Mouse (Mus musculus) thymus, postnatal 10 days (tissue): ENCODE results near the gene Ccnd3.

Source experiments
- DNase-seq, 2 experiments: peaks; one replicate each; pipeline ENCODE4 v3.0.0; 2021; ENCODE audit warnings: low spot score in 2 of 2

Ccnd3 gene

DNA sequence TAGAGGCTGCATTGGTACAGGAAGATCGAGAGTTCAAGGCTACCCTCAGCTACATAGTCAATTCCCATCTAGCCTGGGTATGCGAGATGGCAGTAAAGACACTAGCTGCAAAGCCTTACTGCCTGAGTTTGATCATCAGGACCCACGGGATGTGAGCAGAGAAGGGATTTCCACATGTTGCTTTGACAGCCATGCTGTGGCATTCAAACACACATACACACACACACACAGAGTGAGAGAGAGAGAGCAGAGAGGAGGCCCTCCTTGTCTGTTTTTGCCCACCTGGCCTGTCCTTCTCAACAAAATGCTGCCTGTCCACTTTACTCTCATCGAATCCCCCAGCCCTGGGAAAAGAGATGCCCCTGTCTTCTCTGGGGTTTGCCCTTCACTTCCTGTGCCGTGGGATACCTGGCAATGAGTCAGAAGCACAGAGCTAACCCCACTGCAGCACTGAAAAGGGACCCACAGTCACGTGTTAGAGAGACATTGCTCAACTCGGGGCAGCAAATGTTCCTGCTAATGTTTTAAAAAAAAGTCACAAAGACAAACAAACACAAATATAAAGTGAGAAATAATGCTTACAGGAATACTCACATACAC lies 38.3 kb downstream of the Ccnd3 start:
- DNase-seq: peak; percentile 54 to 57

GRCm38 (mm10) chr17:47545154-47545553 lies 40.3 kb downstream of the Ccnd3 start:
- no peak for DNase-seq

GRCm38 (mm10) chr17:47545861-47546331 lies 41.0 kb downstream of the Ccnd3 start:
- no peak for DNase-seq

DNA sequence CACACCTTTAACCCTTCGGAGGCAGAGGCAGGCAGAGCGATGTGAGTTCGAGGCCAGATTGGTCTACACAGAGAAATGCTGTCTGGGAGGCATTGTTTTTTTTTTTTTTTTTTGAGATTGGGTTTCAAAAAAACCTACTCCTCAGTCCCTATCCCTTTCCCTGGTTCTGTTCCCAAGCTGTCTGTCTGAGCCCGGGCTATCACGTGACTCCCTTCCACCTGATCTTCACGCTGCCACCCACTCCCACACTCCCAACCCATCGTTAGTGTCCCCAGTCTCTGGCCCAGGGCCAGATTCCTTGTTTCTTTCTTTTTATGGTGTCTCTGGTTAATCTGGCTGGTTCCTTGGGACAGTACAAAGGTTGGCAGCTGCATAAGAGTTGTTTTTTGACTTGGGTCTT lies 46.2 kb downstream of the Ccnd3 start:
- no peak for DNase-seq

DNA sequence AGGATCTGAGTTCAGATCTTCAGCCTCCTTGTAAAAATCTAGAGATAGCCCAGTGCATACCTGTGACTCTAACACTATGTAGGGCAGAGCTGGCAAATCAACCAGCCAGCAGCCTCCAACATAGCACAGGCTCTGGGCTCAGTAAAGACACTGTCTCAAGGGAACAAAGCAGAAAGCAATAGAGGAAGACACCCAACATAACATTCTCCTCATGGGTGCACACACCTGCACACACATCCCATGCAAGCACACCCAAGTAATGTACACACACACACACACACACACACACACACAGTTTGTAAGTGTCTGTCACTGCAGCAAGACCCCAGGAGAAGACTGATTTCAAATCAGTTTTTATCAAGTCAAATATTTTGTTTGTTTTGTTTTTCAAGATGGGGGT lies 48.1 kb downstream of the Ccnd3 start:
- DNase-seq: no peak

GRCm38 (mm10) chr17:47554621-47555020 lies 49.8 kb downstream of the Ccnd3 start:
- DNase-seq: no peak

DNA sequence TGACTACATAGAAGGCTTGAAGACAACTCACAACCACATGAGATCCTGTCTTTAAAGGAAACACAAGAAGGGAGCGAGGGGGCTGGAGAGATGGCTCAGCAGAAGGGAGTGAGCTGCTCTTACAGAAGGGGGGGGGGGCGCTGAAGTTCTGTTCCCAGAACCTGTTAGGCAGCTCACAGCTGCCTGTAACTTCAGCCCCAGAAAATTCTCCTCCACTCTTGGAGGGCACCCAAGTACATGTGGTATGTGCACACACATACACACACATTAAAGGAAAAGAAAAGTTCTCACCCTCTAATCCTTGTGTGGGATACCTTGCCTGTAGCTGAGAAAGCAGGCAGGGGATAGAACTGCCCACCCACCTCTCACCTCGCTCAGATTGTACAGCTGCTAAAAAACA lies 52.3 kb downstream of the Ccnd3 start:
- peak in 1 of 2 experiments; percentile 19 for DNase-seq

GRCm38 (mm10) chr17:47559726-47560125 lies 54.9 kb downstream of the Ccnd3 start:
- DNase-seq: no peak

GRCm38 (mm10) chr17:47562875-47563274 lies 58.0 kb downstream of the Ccnd3 start:
- DNase-seq: no peak

GRCm38 (mm10) chr17:47564612-47565011 lies 59.8 kb downstream of the Ccnd3 start:
- DNase-seq: no peak

DNA sequence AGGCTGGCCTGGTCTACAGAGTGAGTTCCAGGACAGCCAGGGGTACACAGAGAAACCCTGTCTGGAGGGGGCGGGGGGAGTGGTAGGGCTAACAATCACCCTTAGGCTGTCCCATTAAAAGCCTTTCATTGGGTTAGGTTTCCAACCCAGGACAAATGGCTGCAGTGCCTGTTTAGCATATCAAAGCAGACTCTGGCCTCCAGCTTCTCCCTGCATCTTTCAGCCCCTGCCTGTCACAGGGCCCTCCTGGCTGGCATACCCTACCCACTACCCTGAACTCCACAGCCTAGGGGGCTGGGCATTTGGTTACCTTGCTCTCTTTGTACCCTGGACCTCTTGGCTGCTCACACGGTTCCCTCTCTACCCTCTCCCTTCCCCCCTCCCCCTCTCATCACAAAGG lies 61.3 kb downstream of the Ccnd3 start:
- DNase-seq: no peak

GRCm38 (mm10) chr17:47567271-47567670 lies 62.4 kb downstream of the Ccnd3 start:
- no peak for DNase-seq

GRCm38 (mm10) chr17:47568389-47568788 lies 63.5 kb downstream of the Ccnd3 start:
- DNase-seq: no peak

- no peak for DNase-seq
Observed at GRCm38 (mm10) chr17:47568951-47569527, 64.2 kb downstream of the Ccnd3 start.

DNA sequence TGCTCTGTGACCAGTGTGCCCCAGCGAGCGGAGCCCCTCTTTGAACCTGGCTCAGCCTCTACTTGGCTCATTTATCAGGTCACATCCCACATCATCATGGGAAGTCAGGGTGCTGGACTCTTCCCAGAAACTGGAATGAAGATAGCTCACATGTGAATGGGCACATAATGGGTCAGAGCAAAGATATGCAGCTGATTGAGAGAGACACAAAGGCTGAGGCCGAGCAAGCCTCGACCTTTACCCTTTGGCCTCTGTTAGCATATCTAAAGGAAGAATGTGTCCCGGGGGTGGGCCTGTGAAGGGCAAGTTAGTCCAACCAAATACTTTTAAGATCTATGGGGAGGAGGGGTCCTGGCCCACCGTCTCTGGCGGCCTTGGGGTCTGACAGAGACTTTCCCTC lies 66.8 kb downstream of the Ccnd3 start:
- DNase-seq: no peak

- no peak for DNase-seq
Observed at GRCm38 (mm10) chr17:47572436-47572835, 67.6 kb downstream of the Ccnd3 start.

DNA sequence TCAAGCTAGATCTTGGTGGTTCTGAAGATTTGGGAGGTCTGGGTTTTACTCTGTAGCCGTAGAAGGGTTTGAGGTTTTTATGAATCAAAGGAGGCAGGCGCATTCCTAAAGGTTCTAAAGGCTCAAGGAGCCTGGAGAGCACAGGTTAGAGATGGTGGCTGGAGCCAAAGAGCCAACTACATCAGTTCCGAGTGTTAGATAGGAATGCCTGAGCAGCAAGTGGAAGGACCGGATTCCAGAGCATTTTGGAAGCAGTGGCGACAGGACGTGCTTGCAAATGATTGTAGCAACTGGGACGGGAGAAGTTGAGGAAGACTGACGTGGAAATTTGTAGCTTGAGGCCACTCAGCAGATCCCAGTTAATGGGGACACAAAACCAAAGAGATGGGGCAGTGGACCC lies 69.2 kb downstream of the Ccnd3 start:
- DNase-seq: no peak

GRCm38 (mm10) chr17:47574830-47575229 lies 70.0 kb downstream of the Ccnd3 start:
- DNase-seq: no peak

DNA sequence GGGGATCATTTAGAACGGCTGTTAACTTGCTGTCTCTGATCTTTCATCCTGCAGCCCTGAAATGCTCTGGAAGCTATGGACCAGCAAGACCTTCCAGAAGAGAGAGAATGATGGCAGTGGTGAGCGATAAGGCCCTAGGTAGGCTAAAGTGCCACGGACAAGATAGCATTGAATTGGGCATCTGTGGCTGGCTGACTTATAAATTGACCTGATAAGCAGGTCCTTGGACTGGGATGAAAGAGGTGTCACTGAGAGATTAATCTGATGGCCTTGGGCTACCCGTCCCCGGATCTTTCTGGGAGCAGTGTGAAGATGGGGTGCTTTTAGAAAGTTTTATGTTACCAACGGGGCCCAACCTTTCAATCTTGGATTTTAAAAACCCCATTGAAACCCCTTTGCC lies 73.8 kb downstream of the Ccnd3 start:
- DNase-seq: no peak

GRCm38 (mm10) chr17:47580962-47581361 lies 76.1 kb downstream of the Ccnd3 start:
- DNase-seq: no peak

DNA sequence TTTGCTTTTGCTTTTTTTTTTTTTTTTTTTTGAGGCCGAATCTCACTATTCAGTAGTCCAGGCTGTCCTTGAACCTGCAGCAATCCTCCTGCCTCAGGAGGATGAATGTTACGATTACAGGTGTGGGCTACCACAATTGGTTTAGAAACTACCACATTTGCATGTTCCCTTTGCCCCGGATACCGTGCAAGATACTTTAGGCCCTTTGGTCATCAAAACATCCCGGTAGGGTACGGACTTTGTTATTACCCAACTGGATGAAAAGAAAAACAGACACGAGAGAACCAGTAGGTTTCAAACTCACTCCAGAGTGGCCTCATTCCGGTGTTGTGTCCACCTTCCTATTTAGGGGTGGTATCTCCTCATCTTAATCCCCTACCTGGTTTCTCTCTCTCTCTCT lies 83.7 kb downstream of the Ccnd3 start:
- DNase-seq: no peak

GRCm38 (mm10) chr17:47591073-47591472 lies 86.2 kb downstream of the Ccnd3 start:
- no peak for DNase-seq

DNA sequence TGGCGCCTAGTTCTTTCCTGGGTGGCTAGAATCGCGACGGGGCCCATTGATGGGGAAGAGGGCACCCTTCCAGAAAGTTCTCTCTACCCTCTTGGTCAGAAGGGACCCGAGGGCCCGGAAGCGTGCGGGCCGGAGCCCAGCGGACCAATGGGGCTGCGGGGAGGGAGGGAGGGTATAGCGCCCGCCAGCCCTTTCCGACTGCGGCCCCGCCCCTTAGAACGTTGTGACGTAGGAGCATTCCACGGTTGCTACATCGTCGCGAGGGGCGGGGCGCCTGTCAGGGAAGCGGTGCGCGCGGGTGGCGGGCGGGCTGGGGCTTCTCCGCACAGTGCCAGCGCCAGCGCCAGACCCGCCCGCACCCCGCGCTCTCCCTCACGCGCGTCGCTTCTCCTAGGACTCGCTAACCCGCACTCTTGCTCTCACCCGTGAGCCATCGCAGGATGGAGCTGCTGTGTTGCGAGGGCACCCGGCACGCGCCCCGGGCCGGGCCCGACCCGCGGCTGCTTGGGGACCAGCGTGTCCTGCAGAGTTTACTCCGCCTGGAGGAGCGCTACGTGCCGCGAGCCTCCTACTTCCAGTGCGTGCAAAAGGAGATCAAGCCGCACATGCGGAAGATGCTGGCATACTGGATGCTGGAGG lies 88.5 kb downstream of the Ccnd3 start:
- DNase-seq: peak; percentile 94 to 98

DNA sequence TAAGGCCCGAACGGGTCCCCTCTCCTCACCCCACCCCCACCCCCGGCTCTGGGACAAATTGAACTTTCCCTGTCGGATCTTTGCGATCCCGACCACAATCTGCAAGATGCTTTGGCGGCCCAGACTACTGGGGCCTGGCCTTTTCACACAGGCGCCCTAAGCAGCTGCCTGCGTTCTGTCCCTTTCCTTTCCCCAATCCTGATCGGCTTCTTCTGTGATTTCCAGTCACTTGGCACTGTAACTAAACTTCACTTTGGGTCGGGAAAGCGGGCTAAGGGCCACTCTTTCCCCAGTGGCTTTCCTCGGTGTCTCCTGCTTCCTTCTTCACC lies 89.0 kb downstream of the Ccnd3 start:
- no peak for DNase-seq
